8 mouse cellular contexts compared by ENCODE assay signal in the genomic region with DNA sequence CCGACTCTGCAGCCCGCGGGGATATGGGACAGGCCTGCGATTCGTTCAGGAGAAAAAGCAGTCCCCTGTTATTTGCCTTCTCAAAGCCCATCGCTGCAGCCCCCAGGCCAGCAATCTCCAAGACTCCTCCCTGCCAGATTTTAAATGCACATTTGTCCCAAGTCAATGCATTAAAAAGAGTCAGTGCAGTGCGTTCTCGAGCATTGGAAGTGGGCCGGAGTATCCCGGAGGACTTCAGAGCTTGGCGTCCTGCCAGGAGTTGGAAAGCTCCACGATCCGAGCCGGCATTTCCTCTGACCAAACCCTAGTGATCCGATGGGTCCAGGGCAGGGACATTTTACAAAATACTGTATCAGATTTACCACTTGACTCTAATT.
A peak's percentile ranks its signal among the peaks of the same experiment; 100 is the strongest.
DNase-seq lines count a peak whose midpoint lies in the region.

No protein-coding gene starts in this region.

- WGBS in hindbrain, embryonic 10.5 days, result under 1% methylated on average over 15 of the region's 15 CpGs

- H3K9me3 ChIP-seq in hindbrain, embryonic 10.5 days, result peaks cover 11% of the 10 kb centered on the region

- DNase-seq in R1 (ENCODE audit: low read depth, low spot score), result peak; percentile 46
- DNase-seq in cerebellum, adult 8-10 months, result peak; percentile 69
- peak; percentile 10 to 65 for DNase-seq in frontal cortex, postnatal 10 days (ENCODE audit: low spot score in 2 of 2)
- no peak for DNase-seq in hindbrain, embryonic 10.5 days (ENCODE audit: low spot score)
- peak; percentile 11 for DNase-seq in left cerebral cortex, adult 11 months (ENCODE audit: low spot score)
- DNase-seq in lung, postnatal 14 days, result peak; percentile 75
- peak; percentile 67 for DNase-seq in right cerebral cortex, postnatal 14 days
- DNase-seq in thymus, postnatal 25 days, result no peak

- peak overlapping the region; percentile 67 for H3K4me3 ChIP-seq in hindbrain, embryonic 10.5 days

- H3K4me1 ChIP-seq in hindbrain, embryonic 10.5 days (replicated peaks), result peaks cover 20% of the 10 kb centered on the region

- no peaks in the 10 kb centered on the region for H3K36me3 ChIP-seq in hindbrain, embryonic 10.5 days

- H3K27ac ChIP-seq in hindbrain, embryonic 10.5 days, result peak overlapping the region; percentile 94

- peaks cover 9% of the 10 kb centered on the region; the same call in 1 of the 2 replicates for H3K27me3 ChIP-seq in hindbrain, embryonic 10.5 days (ENCODE audit: insufficient read depth, poor library complexity, severe bottlenecking)

Comparison
In these comparisons a context has a peak if more than half of its experiments do, and no peak if none do; other contexts are left out.
1. DNase-seq: peak in R1 (single experiment), cerebellum, adult 8-10 months (single experiment), frontal cortex, postnatal 10 days (2 of 2), left cerebral cortex, adult 11 months (single experiment), lung, postnatal 14 days (single experiment) and right cerebral cortex, postnatal 14 days (single experiment); none in hindbrain, embryonic 10.5 days (single experiment) and thymus, postnatal 25 days (single experiment).